Mouse (Mus musculus): ENCODE data around the gene Tfap2c. TPM values are rescaled to one million over a fixed set of nuclear protein-coding genes. Genes with fewer than 3 reads are reported as not detected.

The Tfap2c gene
- polyA plus RNA-seq, 1 experiment from 2014 or later: 0.21 TPM

GRCm38 (mm10) chr2:172585329-172585728 lies 35.9 kb downstream of the Tfap2c start:
- no peaks in the 10 kb centered on the region for H3K36me3 ChIP-seq (ENCODE audit: control insufficient read depth, insufficient read depth, low read length)
- H3K4me1 ChIP-seq (ENCODE audit: control insufficient read depth, insufficient read depth, low read length): no peaks in the 10 kb centered on the region
- H3K27ac ChIP-seq (replicated peaks; ENCODE audit: low read depth, low read length): no peak overlapping the region
- no peaks in the 10 kb centered on the region for H3K9me3 ChIP-seq (ENCODE audit: control insufficient read depth, low read length)
- no peaks in the 10 kb centered on the region for H3K27me3 ChIP-seq (ENCODE audit: control insufficient read depth, insufficient read depth, low read length)
- H3K4me3 ChIP-seq (replicated peaks; ENCODE audit: low read depth, low read length): no peak overlapping the region
- DNase-seq (no peak), ATAC-seq (ENCODE audit: low FRiP score, low TSS enrichment) (no peak)
- H3K4me2 ChIP-seq (ENCODE audit: low read length): no peak overlapping the region
- 92% methylated on average over 6 of the region's 6 CpGs for WGBS
- no peak overlapping the region for H3K9ac ChIP-seq (replicated peaks; ENCODE audit: low read length)

GRCm38 (mm10) chr2:172589048-172589447 lies 39.7 kb downstream of the Tfap2c start:
- H3K9me3 ChIP-seq (ENCODE audit: control insufficient read depth, low read length): no peaks in the 10 kb centered on the region
- no peak overlapping the region for H3K4me2 ChIP-seq (ENCODE audit: low read length)
- no peak for DNase-seq
- H3K27me3 ChIP-seq (ENCODE audit: control insufficient read depth, insufficient read depth, low read length): no peaks in the 10 kb centered on the region
- no peak for ATAC-seq (ENCODE audit: low FRiP score, low TSS enrichment)
- H3K27ac ChIP-seq (replicated peaks; ENCODE audit: low read depth, low read length): no peak overlapping the region
- H3K9ac ChIP-seq (replicated peaks; ENCODE audit: low read length): no peak overlapping the region
- no peaks in the 10 kb centered on the region for H3K36me3 ChIP-seq (ENCODE audit: control insufficient read depth, insufficient read depth, low read length)
- no peaks in the 10 kb centered on the region for H3K4me1 ChIP-seq (ENCODE audit: control insufficient read depth, insufficient read depth, low read length)
- H3K4me3 ChIP-seq (replicated peaks; ENCODE audit: low read depth, low read length): no peak overlapping the region
- WGBS: 90% methylated on average over 1 of the region's 1 CpGs

GRCm38 (mm10) chr2:172590839-172591238 lies 41.4 kb downstream of the Tfap2c start:
- no peaks in the 10 kb centered on the region for H3K36me3 ChIP-seq (ENCODE audit: control insufficient read depth, insufficient read depth, low read length)
- H3K4me2 ChIP-seq (ENCODE audit: low read length): no peak overlapping the region
- H3K9ac ChIP-seq (replicated peaks; ENCODE audit: low read length): no peak overlapping the region
- no peak overlapping the region for H3K4me3 ChIP-seq (replicated peaks; ENCODE audit: low read depth, low read length)
- H3K9me3 ChIP-seq (ENCODE audit: control insufficient read depth, low read length): no peaks in the 10 kb centered on the region
- H3K4me1 ChIP-seq (ENCODE audit: control insufficient read depth, insufficient read depth, low read length): no peaks in the 10 kb centered on the region
- WGBS: 95% methylated on average over 5 of the region's 5 CpGs
- DNase-seq (no peak), ATAC-seq (ENCODE audit: low FRiP score, low TSS enrichment) (no peak)
- H3K27ac ChIP-seq (replicated peaks; ENCODE audit: low read depth, low read length): no peak overlapping the region
- no peaks in the 10 kb centered on the region for H3K27me3 ChIP-seq (ENCODE audit: control insufficient read depth, insufficient read depth, low read length)

- DNase-seq: no peak
- H3K4me2 ChIP-seq (ENCODE audit: low read length): no peak overlapping the region
- no peak overlapping the region for H3K27ac ChIP-seq (replicated peaks; ENCODE audit: low read depth, low read length)
- no peaks in the 10 kb centered on the region for H3K4me1 ChIP-seq (ENCODE audit: control insufficient read depth, insufficient read depth, low read length)
- no peak overlapping the region for H3K4me3 ChIP-seq (replicated peaks; ENCODE audit: low read depth, low read length)
- no peak for ATAC-seq (ENCODE audit: low FRiP score, low TSS enrichment)
- no peak overlapping the region for H3K9ac ChIP-seq (replicated peaks; ENCODE audit: low read length)
- 90% methylated on average over 7 of the region's 7 CpGs for WGBS
- H3K9me3 ChIP-seq (ENCODE audit: control insufficient read depth, low read length): no peaks in the 10 kb centered on the region
- no peaks in the 10 kb centered on the region for H3K27me3 ChIP-seq (ENCODE audit: control insufficient read depth, insufficient read depth, low read length)
- H3K36me3 ChIP-seq (ENCODE audit: control insufficient read depth, insufficient read depth, low read length): no peaks in the 10 kb centered on the region
Measured at GRCm38 (mm10) chr2:172594326-172594725, 44.9 kb downstream of the Tfap2c start.

- H3K36me3 ChIP-seq (ENCODE audit: control insufficient read depth, insufficient read depth, low read length): no peaks in the 10 kb centered on the region
- H3K27ac ChIP-seq (replicated peaks; ENCODE audit: low read depth, low read length): no peak overlapping the region
- H3K4me1 ChIP-seq (ENCODE audit: control insufficient read depth, insufficient read depth, low read length): no peaks in the 10 kb centered on the region
- H3K4me2 ChIP-seq (ENCODE audit: low read length): no peak overlapping the region
- no peaks in the 10 kb centered on the region for H3K27me3 ChIP-seq (ENCODE audit: control insufficient read depth, insufficient read depth, low read length)
- no peak overlapping the region for H3K9ac ChIP-seq (replicated peaks; ENCODE audit: low read length)
- WGBS: 42% methylated on average over 7 of the region's 7 CpGs
- H3K9me3 ChIP-seq (ENCODE audit: control insufficient read depth, low read length): no peaks in the 10 kb centered on the region
- H3K4me3 ChIP-seq (replicated peaks; ENCODE audit: low read depth, low read length): no peak overlapping the region
- DNase-seq (no peak), ATAC-seq (ENCODE audit: low FRiP score, low TSS enrichment) (no peak)
Measured at GRCm38 (mm10) chr2:172597056-172597455, 47.7 kb downstream of the Tfap2c start.

- Histone ChIP-seq H3K9ac (replicated peaks; ENCODE audit: low read length) (no peak overlapping the region), H3K27me3 (ENCODE audit: control insufficient read depth, insufficient read depth, low read length) (no peaks in the 10 kb centered on the region), H3K4me3 (replicated peaks; ENCODE audit: low read depth, low read length) (no peak overlapping the region), H3K36me3 (ENCODE audit: control insufficient read depth, insufficient read depth, low read length) (no peaks in the 10 kb centered on the region), H3K9me3 (ENCODE audit: control insufficient read depth, low read length) (no peaks in the 10 kb centered on the region), H3K27ac (replicated peaks; ENCODE audit: low read depth, low read length) (no peak overlapping the region), H3K4me1 (ENCODE audit: control insufficient read depth, insufficient read depth, low read length) (no peaks in the 10 kb centered on the region), H3K4me2 (ENCODE audit: low read length) (no peak overlapping the region)
- DNase-seq: no peak
- WGBS: 87% methylated on average over 9 of the region's 9 CpGs
- ATAC-seq (ENCODE audit: low FRiP score, low TSS enrichment): no peak
Measured at GRCm38 (mm10) chr2:172597881-172598280, 48.5 kb downstream of the Tfap2c start.

- WGBS: 97% methylated on average over 3 of the region's 3 CpGs
- H3K4me2 ChIP-seq (ENCODE audit: low read length): no peak overlapping the region
Measured at GRCm38 (mm10) chr2:172604625-172605024, 55.2 kb downstream of the Tfap2c start.

GRCm38 (mm10) chr2:172605642-172606041 lies 56.2 kb downstream of the Tfap2c start:
- no peaks in the 10 kb centered on the region for H3K9me3 ChIP-seq (ENCODE audit: control insufficient read depth, low read length)
- no peak overlapping the region for H3K4me3 ChIP-seq (replicated peaks; ENCODE audit: low read depth, low read length)
- no peak overlapping the region for H3K27ac ChIP-seq (replicated peaks; ENCODE audit: low read depth, low read length)
- 51% methylated on average over 7 of the region's 7 CpGs for WGBS
- H3K4me1 ChIP-seq (ENCODE audit: control insufficient read depth, insufficient read depth, low read length): no peaks in the 10 kb centered on the region
- H3K4me2 ChIP-seq (ENCODE audit: low read length): no peak overlapping the region
- H3K27me3 ChIP-seq (ENCODE audit: control insufficient read depth, insufficient read depth, low read length): no peaks in the 10 kb centered on the region
- ATAC-seq (ENCODE audit: low FRiP score, low TSS enrichment) (no peak), DNase-seq (no peak)
- no peak overlapping the region for H3K9ac ChIP-seq (replicated peaks; ENCODE audit: low read length)
- no peaks in the 10 kb centered on the region for H3K36me3 ChIP-seq (ENCODE audit: control insufficient read depth, insufficient read depth, low read length)

More at GRCm38 (mm10) chr2:172604625-172605024, 55.2 kb downstream of the Tfap2c start:
- Histone ChIP-seq H3K27ac (replicated peaks; ENCODE audit: low read depth, low read length) (no peak overlapping the region), H3K9ac (replicated peaks; ENCODE audit: low read length) (no peak overlapping the region), H3K4me3 (replicated peaks; ENCODE audit: low read depth, low read length) (no peak overlapping the region), H3K36me3 (ENCODE audit: control insufficient read depth, insufficient read depth, low read length) (no peaks in the 10 kb centered on the region), H3K4me1 (ENCODE audit: control insufficient read depth, insufficient read depth, low read length) (no peaks in the 10 kb centered on the region), H3K27me3 (ENCODE audit: control insufficient read depth, insufficient read depth, low read length) (no peaks in the 10 kb centered on the region), H3K9me3 (ENCODE audit: control insufficient read depth, low read length) (no peaks in the 10 kb centered on the region)
- no peak for ATAC-seq (ENCODE audit: low FRiP score, low TSS enrichment)
- no peak for DNase-seq

GRCm38 (mm10) chr2:172607710-172608109 lies 58.3 kb downstream of the Tfap2c start:
- H3K4me2 ChIP-seq (ENCODE audit: low read length): no peak overlapping the region
- H3K4me1 ChIP-seq (ENCODE audit: control insufficient read depth, insufficient read depth, low read length): no peaks in the 10 kb centered on the region
- WGBS: 87% methylated on average over 11 of the region's 11 CpGs
- no peak overlapping the region for H3K9ac ChIP-seq (replicated peaks; ENCODE audit: low read length)
- no peak for ATAC-seq (ENCODE audit: low FRiP score, low TSS enrichment)
- H3K9me3 ChIP-seq (ENCODE audit: control insufficient read depth, low read length): no peaks in the 10 kb centered on the region
- no peak overlapping the region for H3K27ac ChIP-seq (replicated peaks; ENCODE audit: low read depth, low read length)
- no peak for DNase-seq
- H3K4me3 ChIP-seq (replicated peaks; ENCODE audit: low read depth, low read length): no peak overlapping the region
- no peaks in the 10 kb centered on the region for H3K36me3 ChIP-seq (ENCODE audit: control insufficient read depth, insufficient read depth, low read length)
- peaks cover 5% of the 10 kb centered on the region; the same call in 1 of the 2 replicates for H3K27me3 ChIP-seq (ENCODE audit: control insufficient read depth, insufficient read depth, low read length)

Measured in midbrain, embryonic 14.5 days (tissue).